Mouse (Mus musculus) small intestine, adult 2 months (tissue): ENCODE measurements around the gene Hmgn2.

ENCODE experiments used
- CTCF ChIP-seq: fragments of 200-500 bp; IDR thresholded peaks from 2 replicates; pipeline ENCODE4 v1.5.1; 2012; ENCODE audit warnings: low read depth, mild to moderate bottlenecking, control low read depth, inconsistent platforms, low read length, moderate library complexity, mixed read lengths; ENCODE audit not compliant: insufficient replicate concordance, insufficient read length; ENCODE audit errors: extremely low read depth
- POLR2A ChIP-seq: fragments of 200-500 bp; IDR thresholded peaks from 2 replicates; pipeline ENCODE4 v1.6.1; 2012; ENCODE audit warnings: low read depth, mild to moderate bottlenecking, control low read depth, inconsistent platforms, low read length, moderate library complexity

DNA sequence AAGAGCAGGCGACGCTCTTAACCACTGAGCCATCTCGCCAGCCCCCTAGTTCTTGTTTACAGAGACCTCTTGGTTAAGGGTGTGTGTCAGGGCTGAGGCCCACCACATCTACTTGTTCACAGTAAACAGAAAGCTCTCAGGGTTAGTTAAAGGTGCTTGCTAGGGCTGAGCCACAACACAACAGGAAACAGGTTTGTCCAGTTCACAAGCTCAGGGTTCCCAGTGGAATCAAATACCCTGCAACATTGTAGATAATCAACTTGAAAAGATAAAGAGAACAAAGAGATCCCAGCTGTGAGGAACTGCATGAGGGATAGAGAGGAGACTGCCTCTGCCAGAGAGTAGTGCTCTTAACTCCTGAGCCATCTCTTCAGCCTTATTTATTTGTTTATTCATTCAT, 38.4 kb upstream of the Hmgn2 start:
- TF ChIP-seq CTCF (no peak), POLR2A (no peak)
